Mouse (Mus musculus) c-Kit-positive CD71-positive TER-119-negative erythroid progenitor cells, embryonic 14.5 days (primary cell): ENCODE measurements around the gene Ryr2.
"Not testable (repeated sequence)": the region's sequence is repeated elsewhere in the genome, so short reads cannot be mapped to it uniquely, and the experiment has no call there.

Experiments used
- DNase-seq: peaks from one replicate; pipeline ENCODE4 v3.0.0-alpha.2; 2013; ENCODE audit warnings: low read depth

The Ryr2 gene

GRCm38 (mm10) chr13:11763925-11764324 lies 342.8 kb downstream of the Ryr2 start:
- DNase-seq = no peak

- DNase-seq = peak; percentile 5
Measured at GRCm38 (mm10) chr13:11763104-11763503, 343.6 kb downstream of the Ryr2 start.

GRCm38 (mm10) chr13:11757894-11758293 lies 348.9 kb downstream of the Ryr2 start:
- no peak for DNase-seq

- no peak for DNase-seq
Measured at GRCm38 (mm10) chr13:11745479-11745878, 361.3 kb downstream of the Ryr2 start.

- DNase-seq = no peak
Measured at GRCm38 (mm10) chr13:11738211-11738610, 368.5 kb downstream of the Ryr2 start.

- no peak for DNase-seq
Measured at GRCm38 (mm10) chr13:11716216-11716615, 390.5 kb downstream of the Ryr2 start.

- no peak for DNase-seq
Measured at GRCm38 (mm10) chr13:11709708-11710471, 396.9 kb downstream of the Ryr2 start.

GRCm38 (mm10) chr13:11701721-11702120 lies 405.0 kb downstream of the Ryr2 start:
- no peak for DNase-seq

- DNase-seq = no peak
Measured at GRCm38 (mm10) chr13:11696496-11696895, 410.2 kb downstream of the Ryr2 start.

- DNase-seq = no peak
Measured at GRCm38 (mm10) chr13:11681802-11682201, 424.9 kb downstream of the Ryr2 start.

- DNase-seq = no peak
Measured at GRCm38 (mm10) chr13:11662815-11663214, 443.9 kb downstream of the Ryr2 start.

GRCm38 (mm10) chr13:11644846-11645245 lies 461.9 kb downstream of the Ryr2 start:
- no peak for DNase-seq

GRCm38 (mm10) chr13:11636383-11636782 lies 470.4 kb downstream of the Ryr2 start:
- no peak for DNase-seq

- DNase-seq = no peak
Measured at GRCm38 (mm10) chr13:11624513-11624912, 482.2 kb downstream of the Ryr2 start.

- no peak for DNase-seq
Measured at GRCm38 (mm10) chr13:11595431-11595830, 511.3 kb downstream of the Ryr2 start.

GRCm38 (mm10) chr13:11585283-11585682 lies 521.5 kb downstream of the Ryr2 start:
- no peak for DNase-seq

GRCm38 (mm10) chr13:11572552-11572951 lies 534.2 kb downstream of the Ryr2 start:
- no peak for DNase-seq

- DNase-seq = no peak
Measured at GRCm38 (mm10) chr13:11567376-11567775, 539.4 kb downstream of the Ryr2 start.

GRCm38 (mm10) chr13:11566486-11566885 lies 540.3 kb downstream of the Ryr2 start:
- no peak for DNase-seq

GRCm38 (mm10) chr13:11563224-11564024 lies 543.3 kb downstream of the Ryr2 start:
- DNase-seq = peak; percentile 4

GRCm38 (mm10) chr13:11549644-11550043 lies 557.1 kb downstream of the Ryr2 start:
- no peak for DNase-seq

- not testable (repeated sequence) for DNase-seq
Measured at GRCm38 (mm10) chr13:11549136-11549535, 557.6 kb downstream of the Ryr2 start.

GRCm38 (mm10) chr13:11545841-11546240 lies 560.9 kb downstream of the Ryr2 start:
- DNase-seq = no peak
